Mouse (Mus musculus) embryonic facial prominence, embryonic 13.5 days (tissue): ENCODE results near the gene Gfi1b. TPM values are rescaled to one million over a fixed set of nuclear protein-coding genes. Genes with fewer than 3 reads are reported as not detected.
A peak's percentile ranks its signal among the peaks of the same experiment; 100 is the strongest.

Experiments used
- ATAC-seq: fragments of 200-750 bp; cut with Nextera tagmentation; 2 replicates; pipeline ENCODE4 v1.8.0; 2017; ENCODE audit warnings: low read depth; ENCODE audit not compliant: insufficient number of reproducible peaks, insufficient read depth, low FRiP score, low TSS enrichment
- H3K27ac ChIP-seq: fragments of 300-500 bp; sonication (generic); 2 replicates; pipeline ENCODE4 v1.5.1; 2015; ENCODE audit warnings: moderate library complexity, mild to moderate bottlenecking, inconsistent platforms
- H3K27me3 ChIP-seq: fragments of 300-500 bp; sonication (generic); 2 replicates; pipeline ENCODE4 v1.6.1; 2015; ENCODE audit warnings: mild to moderate bottlenecking, inconsistent platforms
- H3K36me3 ChIP-seq: fragments of 300-500 bp; sonication (generic); 2 replicates; pipeline ENCODE4 v1.6.1; 2015; ENCODE audit warnings: mild to moderate bottlenecking, inconsistent platforms
- H3K4me1 ChIP-seq: fragments of 300-500 bp; sonication (generic); 2 replicates; pipeline ENCODE4 v1.6.1; 2015; ENCODE audit warnings: inconsistent platforms
- H3K4me2 ChIP-seq: fragments of 300-500 bp; sonication (generic); 2 replicates; pipeline ENCODE4 v1.6.1; 2015; ENCODE audit warnings: moderate library complexity, mild to moderate bottlenecking, inconsistent platforms
- H3K4me3 ChIP-seq: fragments of 300-500 bp; sonication (generic); 2 replicates; pipeline ENCODE4 v1.5.1; 2015; ENCODE audit warnings: mild to moderate bottlenecking, inconsistent platforms
- H3K9ac ChIP-seq: fragments of 300-500 bp; sonication (generic); 2 replicates; pipeline ENCODE4 v1.6.1; 2015; ENCODE audit warnings: mild to moderate bottlenecking, inconsistent platforms
- H3K9me3 ChIP-seq: fragments of 300-500 bp; sonication (generic); 2 replicates; pipeline ENCODE4 v1.6.1; 2016; ENCODE audit warnings: inconsistent platforms
- WGBS: fragments of 180-500 bp; shearing (Covaris S2); methylation state at CpG from one replicate; pipeline ENCODE4 v1.1.7; 2015; ENCODE audit warnings: mixed read lengths; 5-methylcytosine and 5-hydroxymethylcytosine counted together
- microRNA-seq: library from miRNA; unstranded; fragments of <30 nt; microRNA quantifications from one replicate; pipeline ENCODE4, GENCODE M21; 2016
- polyA plus RNA-seq: library from polyadenylated mRNA; unstranded; fragments of >200 nt; fragmentation: Nextera tagmentation; extraction: Ambion mirVana; gene quantifications from 2 replicates; pipeline ENCODE4 v1.2.1, GENCODE M21; 2015

The Gfi1b gene
- polyA plus RNA-seq, 1 experiment from 2014 or later, result 0.84 TPM

DNA sequence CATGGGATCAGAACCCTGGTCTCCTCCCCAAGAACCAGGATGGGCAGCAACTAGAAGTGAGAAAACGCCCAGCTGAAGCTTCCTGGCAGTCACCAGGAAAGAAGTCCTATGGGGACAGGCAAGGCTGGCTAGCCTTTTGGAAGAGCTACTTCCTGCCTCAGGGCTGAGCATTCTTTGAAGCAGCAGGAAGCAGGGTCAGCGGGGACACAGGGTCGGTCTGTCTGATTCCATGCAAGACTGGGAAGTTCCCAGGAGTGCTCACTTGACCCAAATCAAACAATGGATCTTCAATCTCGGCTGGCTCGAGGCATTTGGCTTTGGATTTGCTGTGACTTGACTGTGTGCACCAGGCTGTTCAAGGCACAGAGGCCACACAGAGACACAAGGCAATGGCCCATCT is 55.2 kb downstream of the Gfi1b start:
- no peaks in the 10 kb centered on the region for H3K27me3 ChIP-seq
- ATAC-seq, result no peak
- H3K36me3 ChIP-seq, result peaks cover 65% of the 10 kb centered on the region
- H3K9ac ChIP-seq, result no peak overlapping the region
- H3K4me1 ChIP-seq, result peaks cover 20% of the 10 kb centered on the region; the same call in 1 of the 2 replicates
- no peak overlapping the region for H3K4me3 ChIP-seq
- no peak overlapping the region for H3K27ac ChIP-seq
- WGBS, result 32% methylated on average over 5 of the region's 5 CpGs
- no peaks in the 10 kb centered on the region for H3K9me3 ChIP-seq
- H3K4me2 ChIP-seq, result no peak overlapping the region

GRCm38 (mm10) chr2:28564380-28564779 is 57.4 kb downstream of the Gfi1b start:
- Histone ChIP-seq H3K4me2 (no peak overlapping the region), H3K27ac (no peak overlapping the region), H3K27me3 (no peaks in the 10 kb centered on the region), H3K9ac (no peak overlapping the region), H3K9me3 (no peaks in the 10 kb centered on the region), H3K36me3 (peaks cover 46% of the 10 kb centered on the region), H3K4me3 (no peak overlapping the region), H3K4me1 (peaks cover 16% of the 10 kb centered on the region; the same call in 1 of the 2 replicates)
- ATAC-seq, result no peak
- 90% methylated on average over 4 of the region's 4 CpGs for WGBS

GRCm38 (mm10) chr2:28563830-28564229 is 58.0 kb downstream of the Gfi1b start:
- H3K9ac ChIP-seq, result no peak overlapping the region
- no peak overlapping the region for H3K4me3 ChIP-seq
- no peaks in the 10 kb centered on the region for H3K9me3 ChIP-seq
- peaks cover 12% of the 10 kb centered on the region; the same call in 1 of the 2 replicates for H3K4me1 ChIP-seq
- peaks cover 41% of the 10 kb centered on the region for H3K36me3 ChIP-seq
- no peaks in the 10 kb centered on the region for H3K27me3 ChIP-seq
- no peak for ATAC-seq
- H3K4me2 ChIP-seq, result no peak overlapping the region
- H3K27ac ChIP-seq, result no peak overlapping the region

DNA sequence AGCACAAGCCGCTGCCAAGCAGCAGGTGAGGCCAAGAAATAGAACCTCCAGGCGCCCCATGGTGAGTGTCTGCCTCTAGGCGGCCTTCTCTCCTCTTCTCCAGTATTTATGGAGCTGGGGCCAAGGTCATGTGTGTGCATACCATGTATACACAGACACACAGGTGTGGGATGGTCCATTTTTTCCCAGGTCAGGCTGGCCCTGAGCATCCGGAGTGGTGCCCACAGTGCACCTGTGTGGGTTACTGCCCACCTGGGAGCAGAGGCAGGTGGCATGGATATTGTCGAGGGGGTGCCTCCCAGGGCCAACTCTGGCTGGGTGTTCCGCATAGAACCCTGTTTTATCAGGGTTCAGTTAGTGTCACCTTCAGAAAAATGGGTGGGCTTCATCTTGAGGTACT is 58.5 kb downstream of the Gfi1b start, which contains the start of gene Cel:
Gene Cel (minus strand): TSS at position 101 of the 400 bp plus-strand sequence.
- Histone ChIP-seq H3K4me3 (no peak within 1 kb of the TSS), H3K36me3 (peaks cover 36% of the 10 kb centered on the region), H3K4me1 (peaks cover 12% of the 10 kb centered on the region; the same call in 1 of the 2 replicates), H3K9ac (peak within 1 kb of the TSS; percentile 37; the same call in 1 of the 2 replicates), H3K27ac (peak within 1 kb of the TSS; percentile 66; the same call in 1 of the 2 replicates), H3K27me3 (no peaks in the 10 kb centered on the region), H3K9me3 (no peaks in the 10 kb centered on the region), H3K4me2 (no peak within 1 kb of the TSS)
- 73% methylated on average over 6 of the region's 6 CpGs for WGBS
- ATAC-seq, result no peak

Small RNAs within 50 kb of the gene (microRNA-seq; reads per million reads assigned to microRNA genes)
- gene Gm22824, result not detected

Other genes with a start within 250 kb of the Gfi1b start
- gene Ppp1r26, start 175.2 kb downstream of the Gfi1b start, polyA plus RNA-seq, result 7.5 TPM in 2 replicates
- gene 1700007K13Rik, start 155.7 kb downstream of the Gfi1b start, polyA plus RNA-seq, result 0.91 and 1.7 TPM in 2 replicates
- 57.4 and 61.5 TPM in 2 replicates for gene Mrps2, start 153.9 kb downstream of the Gfi1b start, polyA plus RNA-seq
- 0.35 and 0.58 TPM in 2 replicates for gene Gbgt1, start 125.1 kb downstream of the Gfi1b start, polyA plus RNA-seq
- gene Gm10134, start 115.9 kb downstream of the Gfi1b start, polyA plus RNA-seq, result 1.4 TPM in 1 of 2 replicates, not detected in the other
- 56.9 and 61.3 TPM in 2 replicates for gene Ralgds, start 108.9 kb downstream of the Gfi1b start, polyA plus RNA-seq
- 0.17 TPM in 1 of 2 replicates, not detected in the other for gene Cel, start 58.6 kb downstream of the Gfi1b start, polyA plus RNA-seq
- gene Gtf3c5, start 38.2 kb downstream of the Gfi1b start, polyA plus RNA-seq, result 50.4 and 51.6 TPM in 2 replicates
- 23.7 and 23.9 TPM in 2 replicates for gene Tsc1, start 19.2 kb upstream of the Gfi1b start, polyA plus RNA-seq
- 0.89 and 1.1 TPM in 2 replicates for gene Spaca9, start 77.7 kb upstream of the Gfi1b start, polyA plus RNA-seq
- gene Ak8, start 78.2 kb upstream of the Gfi1b start, polyA plus RNA-seq, result 0.77 and 0.90 TPM in 2 replicates
- gene Gtf3c4, start 218.4 kb upstream of the Gfi1b start, polyA plus RNA-seq, result 17.2 and 18.2 TPM in 2 replicates
- gene Ddx31, start 218.4 kb upstream of the Gfi1b start, polyA plus RNA-seq, result 16.5 and 16.9 TPM in 2 replicates